Mouse (Mus musculus) spleen, postnatal 0 days (tissue): ENCODE results near the gene Gm8068. TPM values are rescaled to one million over a fixed set of nuclear protein-coding genes. Genes with fewer than 3 reads are reported as not detected.

Source experiments
- polyA plus RNA-seq: library from polyadenylated mRNA; unstranded; fragments of >200 nt; fragmentation: Nextera tagmentation; extraction: Ambion mirVana; gene quantifications from 2 replicates; pipeline ENCODE4 v1.2.1, GENCODE M21; 2015

The Gm8068 gene
- polyA plus RNA-seq = not detected in 2 replicates

GRCm38 (mm10) chr14:41701785-41702184, at the start of gene Gm8068:
TSS of gene Gm8068 (minus strand) at chr14:41701885.

GRCm38 (mm10) chr14:41750514-41750913, 48.8 kb upstream of the Gm8068 start, which contains the start of gene Gm7929:
TSS of gene Gm7929 (minus strand) at chr14:41750614.

Other genes starting within 250 kb of the Gm8068 start
- gene Gm7954, start 248.4 kb downstream of the Gm8068 start, polyA plus RNA-seq = not detected in 2 replicates
- gene Gm3486, start 212.4 kb downstream of the Gm8068 start, polyA plus RNA-seq = not detected in 2 replicates
- gene Gm7970, start 146.3 kb downstream of the Gm8068 start, polyA plus RNA-seq = not detected in 2 replicates
- gene 1700049E17Rik2, start 128.7 kb downstream of the Gm8068 start, polyA plus RNA-seq = not detected in 2 replicates
- not detected in 2 replicates for gene Gm3072, start 77.3 kb downstream of the Gm8068 start, polyA plus RNA-seq
- gene Gm3676, start 55.4 kb downstream of the Gm8068 start, polyA plus RNA-seq = not detected in 2 replicates
- gene Gm7929, start 48.7 kb upstream of the Gm8068 start, polyA plus RNA-seq = not detected in 2 replicates
- not detected in 2 replicates for gene Gm47189, start 70.6 kb upstream of the Gm8068 start, polyA plus RNA-seq
- not detected in 2 replicates for gene Gm7980, start 205.4 kb upstream of the Gm8068 start, polyA plus RNA-seq
- gene 1700049E17Rik1, start 223.1 kb upstream of the Gm8068 start, polyA plus RNA-seq = not detected in 2 replicates
- not detected in 2 replicates for gene 1700024B05Rik, start 242.1 kb upstream of the Gm8068 start, polyA plus RNA-seq